Mouse (Mus musculus) frontal cortex, postnatal 36 days (tissue): ENCODE data around the gene Srgap1.

Source experiments
- DNase-seq, 2 experiments: peaks; one replicate each; pipeline ENCODE4 v3.0.0; 2022; ENCODE audit warnings: low spot score in 2 of 2

Srgap1 gene

GRCm38 (mm10) chr10:121885512-121886218 is 161.4 kb downstream of the Srgap1 start:
- DNase-seq, result no peak

GRCm38 (mm10) chr10:121882461-121882860 is 164.7 kb downstream of the Srgap1 start:
- no peak for DNase-seq

- no peak for DNase-seq
These were observed 168.3 kb downstream of the Srgap1 start for GRCm38 (mm10) chr10:121878855-121879254.

- DNase-seq, result no peak
These were observed 169.2 kb downstream of the Srgap1 start for GRCm38 (mm10) chr10:121877906-121878305.

GRCm38 (mm10) chr10:121873063-121873489 is 174.0 kb downstream of the Srgap1 start:
- DNase-seq, result no peak

- no peak for DNase-seq
These were observed 177.2 kb downstream of the Srgap1 start for GRCm38 (mm10) chr10:121869941-121870340.

- no peak for DNase-seq
These were observed 178.9 kb downstream of the Srgap1 start for GRCm38 (mm10) chr10:121868255-121868654.

GRCm38 (mm10) chr10:121865503-121866239 is 181.4 kb downstream of the Srgap1 start:
- DNase-seq, result no peak

GRCm38 (mm10) chr10:121860924-121861323 is 186.2 kb downstream of the Srgap1 start:
- no peak for DNase-seq

GRCm38 (mm10) chr10:121859803-121860571 is 187.1 kb downstream of the Srgap1 start:
- DNase-seq, result no peak

- DNase-seq, result no peak
These were observed 188.2 kb downstream of the Srgap1 start for GRCm38 (mm10) chr10:121858911-121859310.

GRCm38 (mm10) chr10:121858086-121858485 is 189.0 kb downstream of the Srgap1 start:
- no peak for DNase-seq

- DNase-seq, result no peak
These were observed 191.2 kb downstream of the Srgap1 start for GRCm38 (mm10) chr10:121855863-121856446.

GRCm38 (mm10) chr10:121853385-121853808 is 193.7 kb downstream of the Srgap1 start:
- DNase-seq, result no peak

- DNase-seq, result no peak
These were observed 197.6 kb downstream of the Srgap1 start for GRCm38 (mm10) chr10:121849496-121849895.

- peak in 1 of 2 experiments; percentile 21 for DNase-seq
These were observed 201.4 kb downstream of the Srgap1 start for GRCm38 (mm10) chr10:121845677-121846076.

GRCm38 (mm10) chr10:121837166-121837898 is 209.8 kb downstream of the Srgap1 start:
- DNase-seq, result no peak

GRCm38 (mm10) chr10:121836507-121837165 is 210.5 kb downstream of the Srgap1 start:
- DNase-seq, result peak; percentile 38 to 60

- no peak for DNase-seq
These were observed 213.7 kb downstream of the Srgap1 start for GRCm38 (mm10) chr10:121833443-121833842.
